11 mouse cellular contexts compared by ENCODE assay signal in the genomic region with DNA sequence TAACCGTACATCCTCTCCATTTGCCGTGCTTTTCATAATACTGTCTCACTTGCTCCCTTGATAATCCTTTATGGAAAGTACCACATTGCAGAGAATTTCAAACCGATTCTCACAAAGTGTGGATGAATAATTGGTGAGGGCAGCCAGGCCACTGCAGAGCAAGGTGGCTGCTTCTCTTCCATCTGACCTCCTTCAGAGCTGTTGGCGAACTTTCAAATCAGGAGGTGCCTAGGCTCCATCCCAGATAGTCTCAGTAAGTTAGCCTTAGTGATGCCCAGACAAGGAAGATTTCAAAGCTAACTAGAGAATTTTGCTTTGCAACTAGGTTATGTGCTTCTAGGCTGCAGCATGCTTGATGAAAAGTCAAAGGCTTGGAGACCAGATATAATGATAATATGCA.
"Had no signal": no experiment of that assay in that cellular context is flagged by ENCODE, and none has a peak within 500 bp of the region (broad histone marks: within the 10 kb centered on the region; RNA-seq: fewer than 3 reads in every experiment).

No protein-coding gene starts in this region.

- DNase-seq: retina, postnatal 1 day; right cerebral cortex, postnatal 14 days; right cerebral cortex, postnatal 25 days; right cerebral cortex, postnatal 4 days; spleen, adult 18-20 months; thymus, adult 18-20 months; thymus, adult 2 months; thymus, postnatal 14 days; thymus, postnatal 25 days; thymus, postnatal 36 days; thymus, postnatal 4 days had no signal
